Mouse (Mus musculus) limb, embryonic 14.5 days (tissue): Measurements from ENCODE around the gene Prr13. TPM values are rescaled to one million over a fixed set of nuclear protein-coding genes. Genes with fewer than 3 reads are reported as not detected.

Experiments
- ATAC-seq: fragments of 200-750 bp; cut with Nextera tagmentation; 2 replicates; pipeline ENCODE4 v1.8.0; 2017; ENCODE audit warnings: low read depth, moderate number of reproducible peaks, moderate TSS enrichment; ENCODE audit not compliant: low FRiP score
- DNase-seq: peaks from one replicate; pipeline ENCODE4 v3.0.0-alpha.2; 2015; ENCODE audit warnings: low spot score
- H3K27ac ChIP-seq: fragments of 300-500 bp; sonication (generic); replicated peaks from 2 replicates; pipeline ENCODE4 v1.5.1; 2014; ENCODE audit warnings: low read depth, mild to moderate bottlenecking, low read length, moderate library complexity, mixed read lengths
- H3K27me3 ChIP-seq: fragments of 300-500 bp; sonication (generic); 2 replicates; pipeline ENCODE4 v1.6.1; 2014; ENCODE audit warnings: low read length, mixed read lengths; ENCODE audit not compliant: control insufficient read depth, insufficient read depth
- H3K36me3 ChIP-seq: fragments of 300-500 bp; sonication (generic); 2 replicates; pipeline ENCODE4 v1.6.1; 2014; ENCODE audit warnings: mild to moderate bottlenecking, low read length, moderate library complexity, mixed read lengths; ENCODE audit not compliant: control insufficient read depth, insufficient read depth
- H3K4me1 ChIP-seq: fragments of 300-500 bp; sonication (generic); 2 replicates; pipeline ENCODE4 v1.6.1; 2014; ENCODE audit warnings: antibody characterized with exemption, low read length, mixed read lengths; ENCODE audit not compliant: control insufficient read depth, insufficient read depth
- H3K4me2 ChIP-seq: fragments of 300-500 bp; sonication (generic); replicated peaks from 2 replicates; pipeline ENCODE4 v1.6.1; 2014; ENCODE audit warnings: low read depth, mild to moderate bottlenecking, low read length, moderate library complexity; ENCODE audit not compliant: severe bottlenecking
- H3K4me3 ChIP-seq: fragments of 300-500 bp; sonication (generic); replicated peaks from 2 replicates; pipeline ENCODE4 v1.5.1; 2014; ENCODE audit warnings: low read length
- H3K9ac ChIP-seq: fragments of 300-500 bp; sonication (generic); 2 replicates; pipeline ENCODE4 v1.6.1; 2014; ENCODE audit warnings: mild to moderate bottlenecking, low read depth, low read length, moderate library complexity; ENCODE audit not compliant: severe bottlenecking
- H3K9me3 ChIP-seq: fragments of 300-500 bp; sonication (generic); 2 replicates; pipeline ENCODE4 v1.6.1; 2016; ENCODE audit warnings: low read length; ENCODE audit not compliant: control insufficient read depth
- POLR2A ChIP-seq: fragments of 200-500 bp; IDR thresholded peaks from 2 replicates; pipeline ENCODE4 v1.8.0; 2012; ENCODE audit warnings: inconsistent platforms, mild to moderate bottlenecking, moderate library complexity, borderline replicate concordance; ENCODE audit not compliant: insufficient read depth, insufficient read length; ENCODE audit errors: extremely low read depth
- WGBS: fragments of 180-500 bp; shearing (Covaris S2); extraction: QIAGEN DNeasy Blood & Tissue Kit; methylation state at CpG from one replicate; pipeline ENCODE4 v1.1.7; 2014; 5-methylcytosine and 5-hydroxymethylcytosine counted together
- polyA plus RNA-seq, 2 experiments: library from polyadenylated mRNA; depleted of rRNA in 1 of 2; stranded (reverse) in 1 of 2; unstranded in 1 of 2; fragments of >200 nt; fragmentation: Nextera tagmentation in 1 of 2; extraction: Ambion mirVana in 1 of 2; gene quantifications; 2 replicates each; pipeline versions ENCODE4 v1.2.1 to v1.2.3; 2012 to 2014

Gene Prr13
- polyA plus RNA-seq, 2 experiments = 67.8 to 76.6 TPM

GRCm38 (mm10) chr15:102473246-102473645 lies 14.4 kb downstream of the Prr13 start:
- DNase-seq (no peak), ATAC-seq (no peak)
- Histone ChIP-seq H3K9ac (no peak overlapping the region), H3K36me3 (peaks cover 48% of the 10 kb centered on the region), H3K4me2 (no peak overlapping the region), H3K4me3 (no peak overlapping the region), H3K27ac (no peak overlapping the region), H3K4me1 (peaks cover 7% of the 10 kb centered on the region; the same call in 1 of the 2 replicates), H3K27me3 (no peaks in the 10 kb centered on the region), H3K9me3 (no peaks in the 10 kb centered on the region)
- TF ChIP-seq POLR2A = no peak
- WGBS = 80% methylated on average over 2 of the region's 2 CpGs

DNA sequence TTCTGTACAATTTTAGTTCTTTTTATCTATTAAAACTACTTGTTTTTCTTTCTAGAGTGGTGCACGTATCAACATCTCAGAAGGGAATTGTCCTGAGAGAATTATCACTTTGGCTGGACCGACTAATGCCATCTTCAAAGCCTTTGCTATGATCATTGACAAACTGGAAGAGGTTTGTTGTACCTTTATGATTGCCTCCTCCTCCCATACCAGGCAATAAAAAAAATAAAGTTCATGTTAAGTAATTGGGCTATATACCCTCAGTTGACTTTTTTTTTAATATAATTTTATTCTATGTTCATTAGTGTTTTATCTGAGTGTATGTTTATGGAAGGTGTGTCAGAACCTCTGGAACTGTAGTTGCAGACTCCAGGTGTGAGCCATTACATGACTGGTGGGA lies 15.7 kb downstream of the Prr13 start:
- Histone ChIP-seq H3K9ac (no peak overlapping the region), H3K36me3 (peaks cover 59% of the 10 kb centered on the region), H3K27me3 (no peaks in the 10 kb centered on the region), H3K27ac (no peak overlapping the region), H3K4me3 (no peak overlapping the region), H3K4me2 (no peak overlapping the region), H3K4me1 (peaks cover 7% of the 10 kb centered on the region; the same call in 1 of the 2 replicates), H3K9me3 (no peaks in the 10 kb centered on the region)
- 90% methylated on average over 2 of the region's 2 CpGs for WGBS
- DNase-seq (no peak), ATAC-seq (no peak)
- TF ChIP-seq POLR2A = no peak

GRCm38 (mm10) chr15:102483136-102483535 lies 24.3 kb downstream of the Prr13 start:
- Histone ChIP-seq H3K4me3 (no peak overlapping the region), H3K4me2 (no peak overlapping the region), H3K36me3 (peaks cover 90% of the 10 kb centered on the region), H3K4me1 (no peaks in the 10 kb centered on the region), H3K27ac (no peak overlapping the region), H3K9ac (no peak overlapping the region), H3K9me3 (no peaks in the 10 kb centered on the region), H3K27me3 (no peaks in the 10 kb centered on the region)
- no peak for TF ChIP-seq POLR2A
- ATAC-seq = no peak
- DNase-seq = no peak
- WGBS = 92% methylated on average over 3 of the region's 3 CpGs

- no peaks in the 10 kb centered on the region for H3K9me3 ChIP-seq
- no peaks in the 10 kb centered on the region for H3K4me1 ChIP-seq
- H3K4me3 ChIP-seq = no peak overlapping the region
- H3K36me3 ChIP-seq = peaks cover 93% of the 10 kb centered on the region
- 92% methylated on average over 12 of the region's 12 CpGs for WGBS
- no peak overlapping the region for H3K9ac ChIP-seq
- no peak for ATAC-seq
- no peaks in the 10 kb centered on the region for H3K27me3 ChIP-seq
- no peak overlapping the region for H3K4me2 ChIP-seq
- no peak for TF ChIP-seq POLR2A
- DNase-seq = no peak
- no peak overlapping the region for H3K27ac ChIP-seq
Observed at GRCm38 (mm10) chr15:102485853-102486252, 27.0 kb downstream of the Prr13 start.

DNA sequence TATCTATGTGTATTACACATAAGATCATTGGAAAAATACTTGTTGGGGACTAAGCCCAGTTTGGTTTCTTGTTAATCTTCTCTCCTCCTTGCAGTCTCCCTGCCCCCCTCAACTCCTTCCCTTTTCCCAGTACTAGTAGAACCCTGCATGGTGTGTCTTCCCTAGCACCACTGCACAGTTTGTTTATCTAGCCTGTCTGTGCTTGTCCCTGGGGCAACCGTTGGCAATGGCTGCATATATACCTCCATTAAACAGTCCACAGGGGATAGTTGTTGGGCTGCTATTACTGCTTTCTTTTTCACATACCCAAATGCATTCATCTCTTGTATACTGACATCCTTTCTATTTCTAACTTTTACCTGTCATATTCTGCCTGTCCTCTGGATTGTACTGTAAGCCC lies 28.8 kb downstream of the Prr13 start:
- Histone ChIP-seq H3K27ac (no peak overlapping the region), H3K27me3 (no peaks in the 10 kb centered on the region), H3K9ac (no peak overlapping the region), H3K36me3 (peaks cover 92% of the 10 kb centered on the region), H3K4me3 (no peak overlapping the region), H3K4me2 (no peak overlapping the region), H3K9me3 (no peaks in the 10 kb centered on the region), H3K4me1 (no peaks in the 10 kb centered on the region)
- DNase-seq (no peak), ATAC-seq (no peak)
- no peak for TF ChIP-seq POLR2A
- WGBS = 75% methylated on average over 1 of the region's 1 CpGs

- H3K4me3 ChIP-seq = no peak overlapping the region
- TF ChIP-seq POLR2A = no peak
- ATAC-seq (no peak), DNase-seq (no peak)
- H3K36me3 ChIP-seq = peaks cover 98% of the 10 kb centered on the region
- no peaks in the 10 kb centered on the region for H3K9me3 ChIP-seq
- H3K4me2 ChIP-seq = no peak overlapping the region
- no peaks in the 10 kb centered on the region for H3K27me3 ChIP-seq
- H3K9ac ChIP-seq = no peak overlapping the region
- no peaks in the 10 kb centered on the region for H3K4me1 ChIP-seq
- H3K27ac ChIP-seq = no peak overlapping the region
- WGBS = 86% methylated on average over 3 of the region's 3 CpGs
Observed at GRCm38 (mm10) chr15:102498322-102498721, 39.5 kb downstream of the Prr13 start.
